Mouse (Mus musculus) right cerebral cortex, postnatal 14 days (tissue): ENCODE data around the gene Enpp6.

Experiments used
- DNase-seq: peaks from one replicate; pipeline ENCODE4 v3.0.0; 2022

The Enpp6 gene

GRCm38 (mm10) chr8:47072001-47072400 is 85.3 kb downstream of the Enpp6 start:
- no peak for DNase-seq

- DNase-seq, result no peak
Measured at GRCm38 (mm10) chr8:47075941-47076555, 89.4 kb downstream of the Enpp6 start.

- DNase-seq, result no peak
Measured at GRCm38 (mm10) chr8:47080037-47080436, 93.3 kb downstream of the Enpp6 start.

- no peak for DNase-seq
Measured at GRCm38 (mm10) chr8:47082201-47083027, 95.7 kb downstream of the Enpp6 start.

- no peak for DNase-seq
Measured at GRCm38 (mm10) chr8:47090021-47090420, 103.3 kb downstream of the Enpp6 start.

GRCm38 (mm10) chr8:47105617-47106016 is 118.9 kb downstream of the Enpp6 start:
- no peak for DNase-seq

- no peak for DNase-seq
Measured at GRCm38 (mm10) chr8:47114133-47114796, 127.6 kb downstream of the Enpp6 start.

GRCm38 (mm10) chr8:47117336-47117735 is 130.6 kb downstream of the Enpp6 start:
- DNase-seq, result no peak

GRCm38 (mm10) chr8:47119895-47120294 is 133.2 kb downstream of the Enpp6 start:
- no peak for DNase-seq

GRCm38 (mm10) chr8:47128859-47129258 is 142.2 kb downstream of the Enpp6 start:
- no peak for DNase-seq

GRCm38 (mm10) chr8:47133381-47133780 is 146.7 kb downstream of the Enpp6 start:
- DNase-seq, result no peak

- no peak for DNase-seq
Measured at GRCm38 (mm10) chr8:47134736-47135135, 148.0 kb downstream of the Enpp6 start.

GRCm38 (mm10) chr8:47135586-47135985 is 148.9 kb downstream of the Enpp6 start:
- DNase-seq, result no peak

- DNase-seq, result no peak
Measured at GRCm38 (mm10) chr8:47136047-47136446, 149.4 kb downstream of the Enpp6 start.

GRCm38 (mm10) chr8:47145258-47145657 is 158.6 kb downstream of the Enpp6 start:
- no peak for DNase-seq
